Mouse (Mus musculus) mouse trophoblast stem cell (cell line): ENCODE results near the gene Spi1.
"Not testable (repeated sequence)": the region's sequence is repeated elsewhere in the genome, so short reads cannot be mapped to it uniquely, and the experiment has no call there.

Source experiments
- in situ Hi-C, 2 experiments: fragments of 300-500 bp; cut with MseI, MboI; formaldehyde crosslinking; loops; 2 replicates in 1 of 2; 3 replicates in 1 of 2; pipeline ENCODE4 v1.15.1; 2025

The Spi1 gene

GRCm38 (mm10) chr2:91081775-91082695 lies at the start of gene Spi1:
Spi1 (plus strand) TSS chr2:91082390.
- in situ Hi-C loops = no loop called here

DNA sequence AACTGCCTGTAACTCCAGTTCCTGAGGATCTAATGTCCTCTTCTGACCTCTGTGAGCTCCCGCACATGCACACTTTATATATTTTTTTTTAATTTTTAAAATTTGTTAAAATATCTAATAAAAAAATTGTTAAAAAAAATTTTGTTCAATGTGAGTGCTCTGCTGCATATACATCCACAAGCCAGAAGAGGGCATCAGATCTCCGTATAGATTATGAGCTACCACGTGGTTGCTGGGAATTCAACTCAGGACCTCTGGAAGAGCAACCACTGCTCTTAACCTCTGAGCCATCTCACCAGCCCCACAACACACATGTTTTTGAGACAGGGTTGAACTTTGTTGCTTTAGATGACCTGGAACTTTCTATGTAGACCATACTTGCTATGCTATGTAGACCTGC lies 49.2 kb upstream of the Spi1 start:
- in situ Hi-C loops = no loop called here

DNA sequence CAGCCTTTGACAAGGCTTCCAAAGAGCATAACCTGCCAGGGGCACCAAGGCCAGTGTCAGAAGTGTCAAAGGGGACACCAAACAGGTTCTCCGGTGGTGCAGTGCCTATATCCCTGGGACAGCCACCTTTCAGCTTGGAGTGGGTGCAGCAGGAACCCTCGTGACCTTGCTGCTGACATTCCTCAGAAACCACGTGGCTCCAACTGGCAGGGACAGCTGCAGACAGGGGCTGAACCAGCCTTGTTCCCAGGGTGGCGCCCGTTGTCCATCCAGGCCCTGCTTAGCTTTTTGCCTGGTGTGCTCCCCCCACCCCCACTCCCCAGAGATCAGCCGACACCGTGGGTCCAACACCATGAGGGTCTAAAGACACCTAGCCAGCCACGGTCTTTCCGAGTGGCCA lies 46.8 kb upstream of the Spi1 start, which contains the start of gene Rapsn:
TSS of gene Rapsn (plus strand) at position 236 of the 400 bp plus-strand sequence.
- in situ Hi-C loops = no loop called here

DNA sequence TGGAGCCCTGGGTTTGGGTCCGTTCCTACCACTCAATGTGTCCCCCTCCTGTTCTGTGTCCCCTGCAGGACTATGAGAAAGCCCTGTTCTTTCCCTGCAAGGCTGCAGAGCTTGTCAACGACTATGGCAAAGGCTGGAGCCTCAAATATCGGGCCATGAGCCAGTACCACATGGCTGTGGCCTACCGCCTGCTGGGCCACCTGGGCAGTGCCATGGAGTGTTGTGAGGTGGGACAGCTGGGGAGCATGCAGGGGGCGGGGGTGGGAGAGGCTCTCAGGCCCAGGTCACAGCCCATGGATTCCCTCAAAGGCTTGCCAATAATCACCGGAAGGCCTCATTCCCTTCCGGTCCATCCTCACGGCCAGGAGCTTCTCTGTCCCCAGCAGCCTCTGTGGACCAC lies 40.4 kb upstream of the Spi1 start:
- in situ Hi-C loops = no loop called here

DNA sequence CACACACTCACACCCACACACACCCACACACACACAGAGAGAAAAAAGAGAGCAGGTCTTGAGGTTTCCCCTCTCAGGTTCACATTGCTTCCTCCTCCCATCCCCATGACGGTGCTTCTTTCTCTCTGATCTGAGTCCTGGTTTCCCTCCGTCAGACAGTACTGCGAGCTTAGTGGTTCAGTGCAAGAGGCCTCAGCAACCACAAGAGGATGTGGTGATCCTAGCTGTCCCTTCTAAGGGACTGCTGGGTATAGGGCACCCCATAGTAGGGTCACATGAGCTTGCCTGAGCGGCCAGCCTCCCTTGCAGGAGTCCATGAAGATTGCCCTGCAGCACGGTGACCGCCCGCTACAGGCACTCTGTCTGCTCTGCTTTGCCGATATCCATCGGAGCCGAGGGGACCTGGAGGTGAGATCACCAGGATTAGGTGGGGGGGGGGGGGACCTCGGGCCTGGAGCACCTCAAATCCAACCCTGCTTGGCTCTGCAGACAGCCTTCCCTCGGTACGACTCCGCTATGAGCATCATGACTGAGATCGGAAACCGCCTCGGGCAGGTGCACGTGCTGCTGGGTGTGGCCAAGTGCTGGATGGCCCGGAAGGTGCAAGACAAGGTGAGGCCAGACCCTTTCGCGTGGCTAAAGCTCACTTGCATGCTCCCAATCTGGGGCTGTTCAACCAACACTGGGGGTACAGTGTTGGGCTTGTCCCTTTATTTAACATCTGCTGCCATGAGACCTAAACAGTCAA lies 39.4 kb upstream of the Spi1 start:
- in situ Hi-C loops = no loop called here

DNA sequence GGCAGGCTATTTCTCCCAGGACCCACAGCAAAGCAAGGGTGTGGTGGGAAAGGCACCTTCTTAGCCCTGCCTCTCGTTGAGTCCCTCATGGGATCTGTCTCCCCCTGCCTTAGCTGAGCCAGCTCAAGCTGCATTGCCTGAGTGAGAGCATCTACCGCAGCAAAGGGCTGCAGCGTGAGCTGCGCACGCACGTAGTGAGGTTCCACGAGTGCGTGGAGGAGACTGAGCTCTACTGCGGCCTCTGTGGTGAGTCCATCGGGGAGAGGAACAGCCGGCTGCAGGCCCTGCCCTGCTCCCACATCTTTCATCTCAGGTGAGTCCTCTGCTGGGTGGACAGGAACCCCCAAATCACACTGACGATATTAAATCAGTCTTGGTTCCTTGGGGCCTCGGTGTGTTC lies 37.5 kb upstream of the Spi1 start:
- in situ Hi-C loops = no loop called here

GRCm38 (mm10) chr2:91045805-91046204 lies 36.4 kb upstream of the Spi1 start:
- in situ Hi-C loops = not testable (repeated sequence)

DNA sequence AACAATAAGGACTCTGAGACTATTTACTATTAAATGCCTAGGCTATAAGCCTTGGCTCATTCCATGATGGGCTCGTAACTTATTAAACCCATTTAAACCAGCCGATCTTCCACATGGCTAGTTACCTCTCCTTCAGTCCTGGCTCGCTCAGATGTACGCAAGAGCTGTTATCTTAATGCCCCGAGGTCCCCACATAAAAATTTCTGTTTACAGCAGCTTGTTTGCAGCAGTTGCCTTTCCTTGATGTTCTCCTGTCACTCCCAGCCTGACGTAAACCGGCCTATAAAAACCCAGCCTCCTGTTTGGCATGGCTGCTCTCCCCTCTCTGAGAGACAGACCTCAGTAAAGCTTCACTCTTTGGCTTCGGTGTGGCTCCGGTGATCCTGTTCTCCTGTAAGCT lies 34.8 kb upstream of the Spi1 start:
- in situ Hi-C loops = no loop called here

- in situ Hi-C loops = no loop called here
Measured at GRCm38 (mm10) chr2:91051917-91052316, 30.3 kb upstream of the Spi1 start.

DNA sequence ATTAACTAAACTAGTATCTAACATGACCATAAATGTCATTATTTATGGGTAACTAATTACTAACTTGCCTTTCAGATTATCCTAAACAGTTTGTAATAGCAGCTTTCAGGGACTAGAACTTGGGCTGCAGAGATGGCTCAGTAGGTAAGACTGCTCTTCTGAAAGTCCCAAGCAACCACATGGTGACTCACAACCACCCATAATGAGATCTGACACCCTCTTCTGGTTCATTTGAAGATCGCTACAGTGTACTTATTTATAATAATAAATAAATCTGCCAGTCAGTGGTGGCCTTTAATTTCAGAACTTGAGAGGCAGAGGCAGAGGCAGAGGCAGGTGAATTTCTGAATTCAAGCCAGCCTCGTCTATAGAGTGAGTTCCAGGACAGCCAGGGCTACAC lies 29.4 kb upstream of the Spi1 start:
- in situ Hi-C loops = no loop called here

- in situ Hi-C loops = no loop called here
Measured at GRCm38 (mm10) chr2:91053181-91053933, 28.8 kb upstream of the Spi1 start.

GRCm38 (mm10) chr2:91053934-91054382 lies 28.2 kb upstream of the Spi1 start, which contains the start of gene Psmc3:
Psmc3 (plus strand) TSS chr2:91054009.
- in situ Hi-C loops = no loop called here

- in situ Hi-C loops = no loop called here
Measured at GRCm38 (mm10) chr2:91058435-91058834, 23.8 kb upstream of the Spi1 start.

- in situ Hi-C loops = no loop called here
Measured at GRCm38 (mm10) chr2:91059376-91059775, 22.8 kb upstream of the Spi1 start.

DNA sequence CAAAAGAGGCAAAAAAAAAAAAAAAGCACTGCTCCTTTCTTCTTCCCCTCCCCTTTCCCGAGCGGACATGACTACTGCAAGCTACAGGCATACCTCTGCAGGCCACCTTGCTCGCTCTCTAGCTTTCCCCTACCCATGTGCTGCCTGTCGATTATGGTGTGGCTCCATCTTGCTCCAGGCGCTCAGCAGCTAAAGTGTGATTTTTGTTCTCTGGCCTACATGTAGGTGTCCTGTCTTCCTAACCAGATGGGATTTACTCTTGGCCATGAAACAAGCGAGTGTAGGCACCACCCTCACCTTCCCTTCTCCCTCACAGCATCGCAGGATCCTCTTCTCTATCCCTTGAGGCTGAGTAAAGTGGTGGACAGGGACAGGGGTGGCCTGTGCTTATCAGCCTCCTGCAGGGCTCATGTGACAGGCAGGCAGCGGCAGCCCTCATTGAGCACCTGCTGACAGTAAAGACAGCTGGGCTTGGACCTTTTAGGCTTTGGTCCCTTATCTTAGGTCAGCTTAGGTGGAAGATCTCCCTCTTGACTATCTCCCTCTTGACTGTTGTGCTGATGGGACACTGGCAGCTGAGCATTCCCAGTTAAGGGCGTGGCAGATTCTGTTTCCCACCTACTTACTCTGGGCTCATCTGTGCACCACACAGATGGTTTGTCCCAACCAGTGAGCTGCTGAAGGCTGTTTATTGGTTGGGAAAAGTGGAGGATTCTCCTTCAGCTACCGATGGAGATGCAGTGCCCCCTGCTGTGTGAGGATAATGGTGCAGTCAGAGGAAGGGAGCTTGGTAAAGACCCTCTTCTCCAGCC lies 21.4 kb upstream of the Spi1 start:
- in situ Hi-C loops = no loop called here

- in situ Hi-C loops = no loop called here
Measured at GRCm38 (mm10) chr2:91061849-91062481, 20.2 kb upstream of the Spi1 start.

DNA sequence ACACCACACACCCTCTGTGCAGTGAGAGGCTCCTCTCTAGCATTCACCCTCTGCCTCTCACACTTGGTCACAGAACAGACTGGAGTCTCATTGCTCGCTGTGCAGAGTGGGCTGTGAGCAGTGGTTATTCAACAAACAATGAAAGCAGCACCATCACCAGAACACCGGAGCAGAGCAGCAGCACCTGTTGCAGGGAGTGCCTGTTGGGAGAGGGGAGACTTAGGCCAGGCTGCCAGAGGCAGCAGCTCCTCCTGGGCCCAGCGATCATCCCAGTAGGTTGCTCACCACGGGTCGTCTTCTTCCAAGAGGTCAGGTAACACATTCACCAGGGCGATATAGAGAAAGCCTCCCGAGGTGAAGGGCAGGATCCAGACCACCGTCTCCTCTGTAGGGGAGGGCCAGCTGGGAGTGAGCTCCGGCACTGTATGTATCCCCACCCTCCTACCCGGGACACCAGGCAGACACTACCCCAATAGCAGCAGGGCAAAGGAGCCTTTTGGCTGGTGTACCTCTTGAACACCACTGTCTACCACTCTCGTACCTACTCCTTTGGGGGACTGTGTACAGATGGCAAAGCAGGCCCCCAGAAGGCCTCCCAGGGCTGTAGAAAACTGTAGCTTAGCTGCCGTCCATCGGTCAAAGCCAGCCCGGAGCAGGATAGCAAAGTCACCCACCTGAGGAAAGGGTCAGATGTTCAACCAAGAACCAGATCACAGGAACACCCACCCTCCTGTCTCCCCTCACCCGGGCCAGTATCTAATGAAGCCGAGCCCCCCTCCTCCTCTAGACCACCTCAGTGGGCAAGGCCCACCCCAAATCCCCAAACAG lies 19.2 kb upstream of the Spi1 start:
- in situ Hi-C loops = no loop called here

DNA sequence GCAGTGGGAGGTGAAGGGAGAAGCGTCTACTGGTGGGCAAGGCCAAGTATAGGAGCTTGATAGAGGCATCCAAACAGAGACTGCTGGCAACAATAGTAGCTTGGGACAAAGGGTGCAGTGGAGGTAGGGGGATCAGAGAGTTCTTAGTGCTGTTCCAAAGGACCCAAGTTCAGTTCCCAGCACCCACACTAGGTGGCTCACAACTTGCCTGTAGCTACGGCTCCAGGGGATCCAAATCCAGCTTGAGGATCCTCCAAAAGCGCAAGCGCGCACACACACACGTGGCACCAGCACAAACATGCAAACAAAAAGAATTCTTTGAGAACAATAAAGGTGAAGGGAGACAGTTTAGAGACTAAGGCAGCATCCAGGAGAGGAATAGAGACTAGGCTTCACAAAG lies 18.0 kb upstream of the Spi1 start:
- in situ Hi-C loops = no loop called here

GRCm38 (mm10) chr2:91065544-91065943 lies 16.6 kb upstream of the Spi1 start:
- in situ Hi-C loops = no loop called here

- in situ Hi-C loops = no loop called here
Measured at GRCm38 (mm10) chr2:91066455-91066854, 15.7 kb upstream of the Spi1 start.
